Comparison of ENCODE assay signal across 8 mouse cellular contexts in genomic region chr4:150915181-150915906, GRCm38 (mm10). TPM values are rescaled to one million over a fixed set of nuclear protein-coding genes. Genes with fewer than 3 reads are reported as not detected.
DNase-seq lines count a peak whose midpoint lies in the region; ATAC-seq and TF ChIP-seq lines count a peak whose summit lies in the region.

No protein-coding gene starts in this region.

- peak overlapping the region; percentile 71 for H3K4me2 ChIP-seq in embryonic facial prominence, embryonic 13.5 days

- intact Hi-C loops in left cerebral cortex, postnatal 25 days (cut with DNase I) = loop anchor here (5.0 kb wide), 1 partner anchor 47 kb away; no protein-coding TSS in a partner anchor

- no peak for TF ChIP-seq CTCF in kidney, adult 2 months (conservative IDR thresholded peaks at IDR 0.05; ENCODE audit: insufficient read depth, insufficient read length, low read depth, low read length)

- H3K27me3 ChIP-seq in kidney, adult 2 months (replicated peaks; ENCODE audit: control insufficient read depth, insufficient read depth, low read length) = no peaks in the 10 kb centered on the region
- no peaks in the 10 kb centered on the region for H3K27me3 ChIP-seq in embryonic facial prominence, embryonic 13.5 days

- peak; percentile 65 for ATAC-seq in CD4-positive, CD25-positive, alpha-beta regulatory T cell, adult 4 months
- no peak for ATAC-seq in embryonic facial prominence, embryonic 13.5 days (ENCODE audit: insufficient number of reproducible peaks, insufficient read depth, low FRiP score, low TSS enrichment, low read depth)

- 44% methylated on average over 10 of the region's 10 CpGs for WGBS in kidney, adult 2 months
- WGBS in embryonic facial prominence, embryonic 13.5 days = 56% methylated on average over 10 of the region's 10 CpGs

- no peaks in the 10 kb centered on the region for H3K9me3 ChIP-seq in embryonic facial prominence, embryonic 13.5 days

- no peak for TF ChIP-seq POLR2A in kidney, adult 2 months (IDR thresholded peaks at IDR 0.05; ENCODE audit: low read depth, low read length)

- H3K4me1 ChIP-seq in kidney, adult 2 months (ENCODE audit: control insufficient read depth, insufficient read depth, low read length) = peaks cover 12% of the 10 kb centered on the region; the same call in 1 of the 2 replicates
- peaks cover 18% of the 10 kb centered on the region for H3K4me1 ChIP-seq in embryonic facial prominence, embryonic 13.5 days

- peak overlapping the region; percentile 94 for H3K27ac ChIP-seq in kidney, adult 2 months (ENCODE audit: insufficient read depth, low read depth, low read length)
- H3K27ac ChIP-seq in embryonic facial prominence, embryonic 13.5 days = no peak overlapping the region

- H3K4me3 ChIP-seq in kidney, adult 2 months (ENCODE audit: insufficient read depth, low read depth, low read length) = peak overlapping the region; percentile 53
- peak overlapping the region; percentile 58 for H3K4me3 ChIP-seq in embryonic facial prominence, embryonic 13.5 days

- H3K36me3 ChIP-seq in kidney, adult 2 months (ENCODE audit: control insufficient read depth, insufficient read depth, low read length) = no peaks in the 10 kb centered on the region
- H3K36me3 ChIP-seq in embryonic facial prominence, embryonic 13.5 days = no peaks in the 10 kb centered on the region

- no peak for DNase-seq in kidney, adult 2 months
- DNase-seq in kidney, postnatal 10 days = no peak
- DNase-seq in left cerebral cortex, postnatal 25 days (ENCODE audit: low spot score in 2 of 2) = peak; percentile 44 to 83
- DNase-seq in right cerebral cortex, postnatal 36 days (ENCODE audit: low spot score in 2 of 2) = peak; percentile 51 to 59
- DNase-seq in urinary bladder, adult 18-20 months (ENCODE audit: low spot score in 2 of 2) = no peak
- DNase-seq in spleen, postnatal 36 days (ENCODE audit: low spot score in 2 of 2) = no peak

- peak overlapping the region; percentile 88 for H3K9ac ChIP-seq in embryonic facial prominence, embryonic 13.5 days

RNA-seq across cellular contexts. Expression of gene Tnfrsf9, which starts 1.0 kb away (rescaled TPM):
- polyA plus RNA-seq in kidney, adult 2 months (2012; rRNA removed) = 0.14 and 0.86 TPM in 2 replicates
- polyA plus RNA-seq in CD4-positive, CD25-positive, alpha-beta regulatory T cell, adult 4 months (2017; shearing (Covaris generic)) = 100 to 1,000 TPM; 209 to 263 TPM
- 0.39 and 0.51 TPM in 2 replicates for polyA plus RNA-seq in embryonic facial prominence, embryonic 13.5 days (2015; fragmentation: Nextera tagmentation; extraction: Ambion mirVana)
- under 1 TPM; 0.76 TPM for total RNA-seq in left cerebral cortex, postnatal 25 days (2021)

RNA-seq across cellular contexts. Expression of gene Park7, which starts 1.1 kb away (rescaled TPM):
- 314 and 444 TPM in 2 replicates for polyA plus RNA-seq in kidney, adult 2 months (2012; rRNA removed)
- 100 to 1,000 TPM; 550 to 588 TPM for polyA plus RNA-seq in CD4-positive, CD25-positive, alpha-beta regulatory T cell, adult 4 months (2017; shearing (Covaris generic))
- 449 and 477 TPM in 2 replicates for polyA plus RNA-seq in embryonic facial prominence, embryonic 13.5 days (2015; fragmentation: Nextera tagmentation; extraction: Ambion mirVana)
- total RNA-seq in left cerebral cortex, postnatal 25 days (2021) = 100 to 1,000 TPM; 176 to 201 TPM

Comparison
In these comparisons a context has a peak if more than half of its experiments do, and no peak if none do; other contexts are left out.
1. DNase-seq: peak in left cerebral cortex, postnatal 25 days (2 of 2) and right cerebral cortex, postnatal 36 days (2 of 2); none in kidney, adult 2 months (single experiment), kidney, postnatal 10 days (single experiment), urinary bladder, adult 18-20 months (0 of 2) and spleen, postnatal 36 days (0 of 2).
2. RNA of gene Tnfrsf9, which starts 1.0 kb away (polyA plus RNA-seq): 209 to 263 TPM in CD4-positive, CD25-positive, alpha-beta regulatory T cell, adult 4 months; 0.14 to 0.86 TPM in kidney, adult 2 months and 0.39 to 0.51 TPM in embryonic facial prominence, embryonic 13.5 days; every median in the first group is over 100 times any median in the second.